Mouse (Mus musculus) CD4-positive, CD25-positive, alpha-beta regulatory T cell, adult 2 months (primary cell): Measurements from ENCODE around the gene Syde2.

Experiments used
- DNase-seq: peaks from one replicate; pipeline ENCODE4 v3.0.0-alpha.2; 2012; ENCODE audit warnings: low read depth, low spot score

The Syde2 gene

DNA sequence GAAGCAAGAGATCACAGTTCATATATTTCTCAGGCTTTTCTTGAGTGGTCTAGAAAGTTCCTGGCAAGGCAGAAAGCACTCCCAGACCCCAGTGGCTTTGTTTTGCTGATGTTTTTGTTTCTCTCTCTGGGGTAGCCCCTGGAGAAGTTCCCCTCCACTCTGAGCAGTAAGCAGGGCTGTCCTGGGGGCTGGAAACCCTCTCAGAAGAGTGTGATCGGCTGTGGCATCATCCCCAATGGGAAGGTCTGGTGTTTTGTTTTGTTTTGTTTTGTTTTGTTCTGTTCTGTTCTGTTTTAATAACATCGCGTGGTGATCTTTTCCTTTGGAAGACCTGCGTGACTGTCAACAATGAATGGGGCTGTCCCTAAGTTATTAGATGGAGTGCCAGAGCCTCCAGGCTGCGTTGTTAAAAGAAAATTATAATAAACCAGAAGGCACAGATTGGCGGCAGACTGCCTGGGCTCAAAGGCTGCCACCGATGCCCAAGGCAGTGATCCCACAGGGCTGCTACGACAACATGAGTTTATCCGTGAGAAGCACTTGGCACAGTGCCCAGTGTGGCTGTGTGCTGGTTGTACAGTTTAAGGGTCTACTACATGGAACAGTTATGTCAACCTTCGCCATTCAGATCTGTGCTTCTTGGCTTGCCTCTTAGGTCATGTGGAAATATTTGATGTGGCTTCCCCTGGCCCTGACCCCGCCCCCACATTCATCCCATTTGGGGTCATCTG, 63.8 kb downstream of the Syde2 start:
- DNase-seq, result peak; percentile 22

DNA sequence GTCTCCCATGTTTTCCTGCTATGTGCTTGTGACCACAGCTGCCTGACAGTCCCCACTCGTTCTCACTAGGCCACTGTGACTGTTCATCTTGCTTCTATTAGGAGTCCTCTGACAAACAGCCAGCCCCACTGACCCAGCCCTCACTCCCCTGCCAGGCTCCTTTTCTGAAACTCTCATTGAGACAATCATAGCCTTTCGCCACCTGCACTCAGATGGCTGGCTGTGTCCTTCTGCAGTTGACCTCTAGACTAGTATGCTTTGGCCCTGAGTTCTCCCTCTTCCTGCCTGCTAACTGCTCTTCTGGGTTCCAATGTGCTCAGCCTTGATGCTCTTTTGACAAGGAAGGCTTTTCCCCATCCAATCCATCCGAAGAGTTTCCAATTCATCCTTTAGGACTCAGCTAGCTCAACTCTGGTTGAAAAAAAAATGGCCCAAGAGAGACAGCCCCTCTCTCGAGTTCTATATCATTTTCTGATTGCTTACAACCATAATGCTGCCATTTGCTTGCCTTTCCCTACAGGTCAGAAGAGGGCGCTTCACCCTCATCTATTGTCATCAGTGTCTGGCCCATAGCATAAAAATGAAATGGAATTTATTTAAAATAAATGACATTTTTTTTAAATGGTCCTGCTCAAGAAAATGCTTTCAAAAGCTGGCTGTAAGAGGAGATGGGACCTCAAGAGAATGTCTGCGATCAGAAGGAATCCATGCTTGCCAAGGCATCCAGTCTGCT, 65.6 kb downstream of the Syde2 start:
- no peak for DNase-seq

DNA sequence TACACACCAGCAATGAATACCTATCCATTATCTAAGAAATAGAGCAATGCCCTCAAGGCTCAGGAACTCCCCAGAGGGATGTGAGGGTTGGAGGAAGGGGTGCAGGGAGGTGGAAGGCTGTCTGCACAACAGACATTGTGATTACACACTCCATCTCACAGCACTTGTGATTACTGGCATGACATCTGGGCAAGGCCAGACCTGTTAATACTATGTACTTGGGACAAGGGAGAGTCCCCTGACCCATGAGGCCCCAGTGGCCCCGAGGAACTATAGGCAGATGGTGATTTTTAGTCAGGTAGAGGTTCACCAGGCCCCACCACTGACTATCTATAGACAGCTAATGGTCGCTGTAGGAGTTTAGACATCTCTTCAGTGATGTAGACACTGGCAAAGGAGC, 66.2 kb downstream of the Syde2 start:
- DNase-seq, result no peak

DNA sequence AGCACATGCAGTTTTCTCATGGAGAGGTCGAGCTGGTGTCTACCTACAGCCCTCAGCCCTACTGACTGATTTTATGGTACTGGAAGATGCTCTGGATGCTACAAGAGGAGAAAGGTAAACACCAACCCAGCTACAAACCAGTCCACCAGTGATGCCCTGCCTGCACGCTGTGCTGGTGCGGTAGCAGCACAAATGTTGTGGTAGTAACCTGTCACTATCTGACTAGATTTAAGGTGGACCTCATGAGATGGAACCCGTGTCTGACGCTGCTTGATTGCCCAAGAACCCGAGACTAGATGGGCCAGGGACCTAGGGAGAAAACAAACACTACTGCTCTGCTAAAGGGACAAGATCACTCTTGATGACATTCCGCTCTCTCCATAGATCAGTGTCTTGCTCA, 69.5 kb downstream of the Syde2 start:
- DNase-seq, result no peak

DNA sequence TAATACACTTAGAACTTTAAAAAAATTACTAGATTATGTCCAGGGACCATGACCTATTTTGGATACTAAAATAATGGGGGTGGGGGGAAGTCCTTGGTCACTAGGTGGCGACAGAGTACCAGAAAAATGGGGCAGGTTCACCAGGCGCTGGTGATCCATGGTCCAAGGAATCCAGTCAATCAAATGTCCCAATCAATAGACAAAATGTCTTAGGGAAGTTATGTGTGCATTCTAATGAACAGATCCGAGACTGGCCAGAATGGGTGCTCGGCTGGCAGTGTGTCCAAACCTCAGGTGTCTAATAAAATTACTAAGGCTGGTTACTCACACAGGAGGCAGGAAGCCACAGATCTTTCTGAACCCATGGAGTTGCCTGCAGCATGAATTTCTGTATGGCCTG, 70.6 kb downstream of the Syde2 start:
- peak; percentile 79 for DNase-seq

DNA sequence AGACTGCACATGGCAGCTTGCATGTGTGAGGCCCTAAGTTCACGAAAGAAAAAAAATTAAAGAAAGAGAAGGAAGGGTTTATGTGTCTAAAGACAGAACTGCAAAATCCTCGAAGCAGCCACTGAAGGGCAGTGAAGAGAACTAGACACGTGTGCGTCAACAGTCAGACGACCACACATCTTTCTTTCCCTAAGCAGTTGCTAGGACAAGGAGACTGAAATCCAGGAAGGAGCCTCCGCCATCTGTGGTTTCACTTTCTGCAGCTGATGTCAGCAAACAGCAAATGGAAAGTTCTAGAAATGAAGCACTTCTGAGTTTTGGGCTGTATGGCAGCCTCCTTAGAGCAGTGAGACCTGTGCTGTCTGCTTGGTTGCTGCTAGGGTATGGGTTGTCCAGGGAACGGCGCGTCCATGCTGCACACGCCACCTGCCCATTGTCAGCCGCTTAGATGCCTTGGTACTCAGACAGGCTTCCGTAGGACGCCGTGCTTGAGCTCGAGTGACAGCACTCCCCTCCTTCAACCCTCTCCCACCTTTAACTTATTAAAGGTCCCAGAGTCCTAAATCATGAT, 71.8 kb downstream of the Syde2 start:
- DNase-seq, result no peak

DNA sequence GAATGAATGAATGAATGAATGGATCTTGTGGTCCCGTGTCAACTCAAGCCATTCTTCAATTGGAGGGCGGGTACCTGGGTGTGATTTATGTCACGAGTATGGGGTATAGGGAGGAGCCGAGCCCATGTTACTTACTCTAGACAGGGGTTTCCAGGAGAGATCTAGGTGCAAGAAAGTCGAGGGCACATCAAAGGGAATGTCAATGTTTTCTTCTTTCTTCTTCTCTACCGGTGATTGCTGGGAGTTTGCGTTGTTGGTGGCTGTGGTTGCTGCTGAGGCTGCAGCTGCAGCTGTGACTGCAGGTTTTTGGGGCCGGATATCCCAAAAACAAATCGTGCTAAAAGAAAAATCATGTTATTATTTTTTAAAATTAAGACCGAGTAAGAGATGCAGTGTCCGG, 75.5 kb downstream of the Syde2 start:
- DNase-seq, result peak; percentile 31

DNA sequence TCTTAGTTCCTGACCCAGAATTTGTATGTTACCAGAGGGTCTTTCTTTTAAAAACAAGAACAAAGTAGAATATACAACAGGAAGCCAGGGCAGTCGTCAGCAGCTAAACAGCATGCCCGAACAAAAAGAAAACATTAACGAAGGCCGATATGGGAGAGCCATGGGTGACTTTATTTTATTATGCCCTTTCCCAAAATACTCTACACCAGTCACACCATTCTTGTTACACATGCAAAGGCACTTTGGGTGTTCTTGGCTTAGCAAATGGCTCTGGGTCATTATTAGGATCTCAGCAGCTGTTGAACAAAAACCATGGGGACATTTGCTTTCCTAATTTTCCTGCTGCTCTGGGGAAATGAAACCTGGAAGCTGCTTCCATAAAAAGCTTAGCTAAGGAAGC, 81.6 kb downstream of the Syde2 start:
- no peak for DNase-seq
